Mouse (Mus musculus): Measurements from ENCODE around the gene Mid1.
A peak's percentile ranks its signal among the peaks of the same experiment; 100 is the strongest.
"Not testable (repeated sequence)": the region's sequence is repeated elsewhere in the genome, so short reads cannot be mapped to it uniquely, and the experiment has no call there.

Gene Mid1

GRCm38 (mm10) chrX:170015883-170016282, 330.9 kb downstream of the Mid1 start:
- not testable (repeated sequence) for DNase-seq (ENCODE audit: low read depth, low spot score)

- DNase-seq (ENCODE audit: low read depth, low spot score) = peak; percentile 77
Observed at GRCm38 (mm10) chrX:170017333-170018245, 332.6 kb downstream of the Mid1 start.

- peak; percentile 62 for DNase-seq (ENCODE audit: low read depth, low spot score)
Observed at GRCm38 (mm10) chrX:170018571-170019218, 333.7 kb downstream of the Mid1 start.

DNA sequence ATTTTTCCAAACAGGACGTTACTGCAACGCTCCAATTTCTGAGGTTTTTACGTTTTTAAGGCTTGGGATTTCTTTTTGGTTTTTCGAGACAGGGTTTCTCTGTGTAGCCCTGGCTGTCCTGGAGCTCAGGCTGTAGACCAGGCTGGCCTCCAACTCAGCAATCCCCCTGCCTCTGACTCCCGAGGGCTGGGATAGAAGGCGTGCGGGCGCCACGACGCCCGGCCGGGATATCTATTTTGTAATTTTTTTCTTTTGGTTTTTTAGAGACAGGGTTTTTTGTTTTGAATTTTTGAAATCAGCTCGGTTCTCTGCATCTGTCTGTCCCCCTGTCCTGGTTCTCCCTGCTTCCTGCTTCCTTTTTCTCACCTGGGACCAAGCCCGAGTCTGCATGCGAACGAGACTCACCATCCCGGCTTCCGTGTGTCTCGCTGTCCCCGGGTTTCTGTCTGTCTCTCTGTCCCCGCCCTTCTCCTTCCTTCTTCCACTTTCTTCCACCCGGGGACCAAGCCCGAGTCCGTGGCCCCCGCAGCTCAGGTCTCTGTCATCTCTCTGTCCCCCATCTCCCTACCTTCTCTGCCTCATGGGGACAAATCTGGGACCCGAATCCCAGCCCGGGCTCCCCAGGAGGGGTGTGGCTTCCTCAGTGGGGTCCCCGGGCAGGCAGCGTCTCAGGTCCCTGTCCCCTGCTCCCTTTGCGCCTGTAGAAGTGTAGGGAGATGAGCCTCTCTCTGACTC, 334.4 kb downstream of the Mid1 start:
- DNase-seq (ENCODE audit: low read depth, low spot score) = peak; percentile 33

DNA sequence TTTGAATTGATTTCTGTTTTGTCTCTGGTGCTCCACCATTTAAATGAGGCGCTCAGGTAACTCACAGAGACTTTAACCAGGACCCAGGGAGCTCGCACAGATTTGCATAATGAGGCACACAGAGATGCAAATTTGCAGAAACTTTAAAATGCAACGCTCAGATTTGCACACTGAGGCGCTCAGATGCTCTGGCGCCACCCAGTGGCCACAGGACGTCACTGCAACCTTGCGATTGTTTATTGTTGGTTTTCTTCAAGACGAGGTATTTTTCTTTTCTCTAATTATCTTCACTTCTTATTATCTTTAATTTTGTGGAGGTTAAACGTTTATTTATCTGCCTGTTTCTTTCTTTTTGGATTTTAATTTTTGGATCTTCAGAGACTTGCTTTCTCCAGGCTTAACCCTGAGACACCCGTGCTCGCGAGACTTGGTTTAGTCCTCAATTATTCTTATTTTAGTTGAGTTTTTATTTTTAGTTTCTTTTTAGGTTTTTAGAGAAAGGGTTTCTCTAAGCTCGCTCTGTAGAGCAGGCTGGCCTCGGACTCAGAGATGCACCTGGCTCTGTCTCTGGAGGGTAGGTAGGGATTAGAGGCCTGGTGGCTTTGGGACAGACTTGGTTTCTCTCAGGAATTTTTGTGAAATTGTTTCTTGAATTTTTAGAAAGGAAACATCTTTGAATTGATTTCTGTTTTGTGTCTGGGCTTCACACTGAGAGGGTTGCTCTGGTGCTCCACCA, 335.1 kb downstream of the Mid1 start:
- peak; percentile 89 for DNase-seq (ENCODE audit: low read depth, low spot score)

GRCm38 (mm10) chrX:170020690-170021050, 335.7 kb downstream of the Mid1 start:
- peak; percentile 90 for DNase-seq (ENCODE audit: low read depth, low spot score)

DNA sequence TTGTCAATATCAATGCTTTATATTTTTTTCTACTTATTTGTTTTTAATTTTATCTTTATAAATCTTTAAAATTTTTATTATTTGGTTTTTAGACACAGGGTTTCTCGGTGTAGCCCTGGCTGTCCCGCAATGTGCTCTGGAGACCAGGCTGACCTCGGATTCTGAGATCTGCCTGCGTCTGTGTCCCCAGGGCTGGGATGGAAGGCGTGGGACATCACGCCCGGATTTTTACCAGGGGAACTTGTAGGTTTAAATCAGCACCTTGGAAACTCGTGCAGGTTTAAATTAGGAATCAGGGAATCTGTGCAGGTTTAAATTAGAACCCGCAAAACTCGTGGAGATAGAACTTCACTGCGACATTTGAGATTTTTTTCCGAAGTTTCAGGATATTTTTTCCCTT, 336.2 kb downstream of the Mid1 start:
- peak; percentile 25 for DNase-seq (ENCODE audit: low read depth, low spot score)

DNA sequence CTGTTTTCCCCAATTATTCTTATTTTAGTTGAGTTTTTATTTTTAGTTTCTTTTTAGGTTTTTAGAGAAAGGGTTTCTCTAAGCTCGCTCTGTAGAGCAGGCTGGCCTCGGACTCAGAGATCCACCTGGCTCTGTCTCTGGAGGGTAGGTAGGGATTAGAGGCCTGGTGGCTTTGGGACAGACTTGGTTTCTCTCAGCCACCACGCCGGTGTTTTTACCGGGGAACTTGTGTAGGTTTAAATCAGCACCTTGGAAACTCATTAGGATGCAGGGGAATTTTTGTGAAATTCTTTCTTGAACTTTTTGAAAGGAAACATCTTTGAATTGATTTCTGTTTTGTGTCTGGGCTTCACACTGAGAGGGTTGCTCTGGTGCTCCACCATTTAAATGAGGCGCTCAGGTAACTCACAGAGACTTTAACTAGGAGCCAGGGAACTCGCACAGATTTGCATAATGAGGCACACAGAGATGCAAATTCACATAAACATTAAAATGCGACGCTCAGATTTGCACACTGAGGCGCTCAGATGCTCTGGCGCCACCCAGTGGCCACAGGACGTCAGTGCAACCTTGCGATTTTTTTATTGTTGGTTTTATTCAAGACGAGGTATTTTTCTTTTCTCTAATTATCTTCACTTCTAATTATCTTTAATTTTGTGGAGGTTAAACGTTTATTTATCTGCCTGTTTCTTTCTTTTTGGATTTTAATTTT, 336.9 kb downstream of the Mid1 start:
- peak; percentile 77 for DNase-seq (ENCODE audit: low read depth, low spot score)
